Mouse (Mus musculus) cerebellum, adult 2 months (tissue): ENCODE results near the gene Slfn9. TPM values are rescaled to one million over a fixed set of nuclear protein-coding genes. Genes with fewer than 3 reads are reported as not detected.
"Not testable (repeated sequence)": the region's sequence is repeated elsewhere in the genome, so short reads cannot be mapped to it uniquely, and the experiment has no call there.

Experiments
- DNase-seq, 2 experiments: peaks; one replicate each; pipeline ENCODE4 v3.0.0; 2021
- H3K27ac ChIP-seq: fragments of 200-500 bp; 2 replicates; pipeline ENCODE4 v1.5.1; 2012; ENCODE audit warnings: low read length, control low read depth, inconsistent platforms; ENCODE audit not compliant: insufficient read depth
- H3K27me3 ChIP-seq: fragments of 200-500 bp; 2 replicates; pipeline ENCODE4 v1.6.1; 2012; ENCODE audit warnings: inconsistent platforms, mild to moderate bottlenecking, low read length, moderate library complexity; ENCODE audit not compliant: control insufficient read depth, insufficient read depth
- H3K4me1 ChIP-seq: fragments of 200-500 bp; 2 replicates; pipeline ENCODE4 v1.6.1; 2011; ENCODE audit warnings: low read length; ENCODE audit not compliant: control insufficient read depth, insufficient read depth
- H3K4me3 ChIP-seq: fragments of 200-500 bp; replicated peaks from 2 replicates; pipeline ENCODE3; 2011; ENCODE audit warnings: mild to moderate bottlenecking, low read depth, low read length, control low read depth; ENCODE audit not compliant: insufficient read depth
- CTCF ChIP-seq: fragments of 200-500 bp; IDR thresholded peaks from 2 replicates; pipeline ENCODE4 v1.5.1; 2011; ENCODE audit warnings: low read depth, mild to moderate bottlenecking, control low read depth, low read length, moderate library complexity, borderline replicate concordance; ENCODE audit not compliant: insufficient read depth
- POLR2A ChIP-seq: fragments of 200-500 bp; IDR thresholded peaks from 2 replicates; pipeline ENCODE4 v1.6.1; 2011; ENCODE audit warnings: low read length, control low read depth, borderline replicate concordance; ENCODE audit not compliant: insufficient read depth
- WGBS: fragments of 180-500 bp; shearing (Covaris S2); methylation state at CpG from one replicate; pipeline ENCODE4 v1.1.7; 2018; 5-methylcytosine and 5-hydroxymethylcytosine counted together
- polyA plus RNA-seq: library from polyadenylated mRNA; depleted of rRNA; stranded (reverse); fragments of >200 nt; gene quantifications from 2 replicates; pipeline ENCODE4 v1.2.3, GENCODE M21; 2012; rRNA removed

Slfn9 gene
- polyA plus RNA-seq, result 0.08 TPM in 2 replicates

- peak; percentile 16 to 27 for DNase-seq
- Histone ChIP-seq H3K27me3 (no peaks in the 10 kb centered on the region), H3K4me1 (peaks cover 3% of the 10 kb centered on the region), H3K27ac (no peak within 1 kb of the TSS), H3K4me3 (peak within 1 kb of the TSS; percentile 73)
- under 1% methylated on average over 14 of the region's 14 CpGs for WGBS
- TF ChIP-seq POLR2A (no peak), CTCF (no peak)
Measured at GRCm38 (mm10) chr11:82991469-82992166, at the start of gene Slfn9. TSS of gene Slfn9 (minus strand) at chr11:82991830.

- TF ChIP-seq CTCF (no peak), POLR2A (no peak)
- no peak overlapping the region for H3K27ac ChIP-seq
- no peaks in the 10 kb centered on the region for H3K4me1 ChIP-seq
- DNase-seq, result no peak
- no peaks in the 10 kb centered on the region for H3K27me3 ChIP-seq
- H3K4me3 ChIP-seq, result no peak overlapping the region
Measured at GRCm38 (mm10) chr11:83041000-83041399, 49.4 kb upstream of the Slfn9 start.

- 28% methylated on average over 1 of the region's 1 CpGs for WGBS
- TF ChIP-seq POLR2A (no peak), CTCF (no peak)
- DNase-seq, result no peak
- no peaks in the 10 kb centered on the region for H3K27me3 ChIP-seq
- H3K4me1 ChIP-seq, result no peaks in the 10 kb centered on the region
- no peak overlapping the region for H3K27ac ChIP-seq
- no peak overlapping the region for H3K4me3 ChIP-seq
Measured at GRCm38 (mm10) chr11:83040325-83040724, 48.7 kb upstream of the Slfn9 start.

- no peak overlapping the region for H3K4me3 ChIP-seq
- no peaks in the 10 kb centered on the region for H3K4me1 ChIP-seq
- H3K27ac ChIP-seq, result no peak overlapping the region
- no peak for TF ChIP-seq CTCF
- WGBS, result 14% methylated on average over 19 of the region's 19 CpGs
- H3K27me3 ChIP-seq, result no peaks in the 10 kb centered on the region
- no peak for DNase-seq
Measured at GRCm38 (mm10) chr11:83039796-83040195, 48.2 kb upstream of the Slfn9 start.

- TF ChIP-seq POLR2A, result no peak
- no peak for TF ChIP-seq CTCF
- 75% methylated on average over 1 of the region's 1 CpGs for WGBS
- no peaks in the 10 kb centered on the region for H3K27me3 ChIP-seq
- H3K27ac ChIP-seq, result no peak overlapping the region
- no peak for DNase-seq
- no peak overlapping the region for H3K4me3 ChIP-seq
- H3K4me1 ChIP-seq, result no peaks in the 10 kb centered on the region
Measured at GRCm38 (mm10) chr11:83039156-83039555, 47.5 kb upstream of the Slfn9 start.

- not testable (repeated sequence) for DNase-seq, H3K27ac ChIP-seq, H3K27me3 ChIP-seq, H3K4me1 ChIP-seq, H3K4me3 ChIP-seq
- WGBS, result 89% methylated on average over 3 of the region's 3 CpGs
Measured at GRCm38 (mm10) chr11:83038686-83039085, 47.1 kb upstream of the Slfn9 start.

- WGBS, result 22% methylated on average over 5 of the region's 5 CpGs
- H3K4me1 ChIP-seq, result no peaks in the 10 kb centered on the region
- H3K27ac ChIP-seq, result no peak within 1 kb of the TSS
- TF ChIP-seq POLR2A (no peak), CTCF (no peak)
- no peak within 1 kb of the TSS for H3K4me3 ChIP-seq
- H3K27me3 ChIP-seq, result no peaks in the 10 kb centered on the region
- DNase-seq, result no peak
Measured at GRCm38 (mm10) chr11:83020621-83021020, 29.0 kb upstream of the Slfn9 start, which contains the start of gene Slfn8. TSS of gene Slfn8 (minus strand) at chr11:83020810.

GRCm38 (mm10) chr11:83019561-83020519 lies 28.2 kb upstream of the Slfn9 start:
- not testable (repeated sequence) for H3K4me3 ChIP-seq, H3K4me1 ChIP-seq, H3K27me3 ChIP-seq, DNase-seq, H3K27ac ChIP-seq
- WGBS, result 85% methylated on average over 18 of the region's 18 CpGs
